In genomic region chr8:103644106-103644505, GRCm38 (mm10) we compare ENCODE assay signal across 11 mouse cellular contexts.
DNase-seq lines count a peak whose midpoint lies in the region; ATAC-seq and TF ChIP-seq lines count a peak whose summit lies in the region.
"Had no signal": no experiment of that assay in that cellular context is flagged by ENCODE, and none has a peak within 500 bp of the region (broad histone marks: within the 10 kb centered on the region; RNA-seq: fewer than 3 reads in every experiment).

No protein-coding gene starts in this region.

- H3K36me3 ChIP-seq in heart, embryonic 12.5 days = no peaks in the 10 kb centered on the region
- no peaks in the 10 kb centered on the region for H3K36me3 ChIP-seq in lung, embryonic 14.5 days (ENCODE audit: insufficient read depth)
- no peaks in the 10 kb centered on the region for H3K36me3 ChIP-seq in thymus, adult 2 months (ENCODE audit: control insufficient read depth, insufficient read depth, low read length)
- H3K36me3 ChIP-seq: embryonic facial prominence, embryonic 12.5 days; intestine, embryonic 15.5 days had no signal

- H3K27ac ChIP-seq in heart, embryonic 12.5 days (ENCODE audit: poor library complexity, severe bottlenecking) = no peak overlapping the region
- H3K27ac ChIP-seq in lung, embryonic 14.5 days (ENCODE audit: low read depth) = no peak overlapping the region
- H3K27ac ChIP-seq in thymus, adult 2 months (ENCODE audit: control insufficient read depth, insufficient read depth, low read length) = no peak overlapping the region
- H3K27ac ChIP-seq: embryonic facial prominence, embryonic 12.5 days; intestine, embryonic 15.5 days had no signal

- TF ChIP-seq POLR2A in thymus, adult 2 months (IDR thresholded peaks at IDR 0.05; ENCODE audit: control insufficient read depth, extremely low read depth, insufficient read depth, low read length, poor library complexity) = no peak

- 66% methylated on average over 6 of the region's 6 CpGs for WGBS in heart, embryonic 12.5 days
- WGBS in lung, embryonic 14.5 days = 58% methylated on average over 6 of the region's 6 CpGs
- WGBS in thymus, adult 2 months = 85% methylated on average over 6 of the region's 6 CpGs

- peak; percentile 15 for DNase-seq in heart, postnatal 4 days
- peak; percentile 75 for DNase-seq in adrenal gland, postnatal 14 days
- peak; percentile 27 to 36 for DNase-seq in frontal cortex, postnatal 25 days (ENCODE audit: low spot score in 2 of 2)
- peak; percentile 50 for DNase-seq in lung, embryonic 14.5 days
- DNase-seq in thymus, adult 2 months = no peak
- no peak for DNase-seq in spleen, postnatal 14 days (ENCODE audit: low spot score in 2 of 2)

- no peaks in the 10 kb centered on the region for H3K4me1 ChIP-seq in heart, embryonic 12.5 days (replicated peaks)
- no peaks in the 10 kb centered on the region for H3K4me1 ChIP-seq in lung, embryonic 14.5 days (ENCODE audit: insufficient read depth)
- H3K4me1 ChIP-seq in thymus, adult 2 months (replicated peaks; ENCODE audit: control insufficient read depth, insufficient read depth, low read length) = no peaks in the 10 kb centered on the region
- H3K4me1 ChIP-seq: embryonic facial prominence, embryonic 12.5 days; intestine, embryonic 15.5 days had no signal

- H3K9ac ChIP-seq in heart, embryonic 12.5 days = no peak overlapping the region
- no peak overlapping the region for H3K9ac ChIP-seq in lung, embryonic 14.5 days
- H3K9ac ChIP-seq: embryonic facial prominence, embryonic 12.5 days; intestine, embryonic 15.5 days had no signal

- peaks cover 9% of the 10 kb centered on the region; the same call in 1 of the 2 replicates for H3K9me3 ChIP-seq in heart, embryonic 12.5 days (replicated peaks)
- H3K9me3 ChIP-seq in lung, embryonic 14.5 days (ENCODE audit: low read depth, low read length) = no peaks in the 10 kb centered on the region
- H3K9me3 ChIP-seq: embryonic facial prominence, embryonic 12.5 days; intestine, embryonic 15.5 days had no signal

- no peak overlapping the region for H3K4me2 ChIP-seq in heart, embryonic 12.5 days
- H3K4me2 ChIP-seq in lung, embryonic 14.5 days = no peak overlapping the region
- H3K4me2 ChIP-seq: embryonic facial prominence, embryonic 12.5 days; intestine, embryonic 15.5 days had no signal

- no peaks in the 10 kb centered on the region for H3K27me3 ChIP-seq in heart, embryonic 12.5 days (replicated peaks)
- no peaks in the 10 kb centered on the region for H3K27me3 ChIP-seq in lung, embryonic 14.5 days (ENCODE audit: insufficient read depth, low read length)
- H3K27me3 ChIP-seq in thymus, adult 2 months (ENCODE audit: control insufficient read depth, insufficient read depth, low read length) = no peaks in the 10 kb centered on the region
- H3K27me3 ChIP-seq: embryonic facial prominence, embryonic 12.5 days; intestine, embryonic 15.5 days had no signal

- no peak for TF ChIP-seq CTCF in lung, embryonic 14.5 days (IDR thresholded peaks at IDR 0.05; ENCODE audit: low read depth)
- no peak for TF ChIP-seq CTCF in thymus, adult 2 months (IDR thresholded peaks at IDR 0.05; ENCODE audit: borderline replicate concordance, control insufficient read depth, extremely low read depth, insufficient read depth, low read length, poor library complexity)

- ATAC-seq in heart, embryonic 12.5 days (ENCODE audit: insufficient number of reproducible peaks, low FRiP score) = no peak
- ATAC-seq in lung, embryonic 14.5 days (ENCODE audit: insufficient read depth) = no peak
- no peak for ATAC-seq in CD4-positive, CD25-positive, alpha-beta regulatory T cell, adult 4 months
- ATAC-seq: intestine, embryonic 15.5 days had no signal

- H3K4me3 ChIP-seq in heart, embryonic 12.5 days = no peak overlapping the region
- H3K4me3 ChIP-seq in lung, embryonic 14.5 days (ENCODE audit: low read depth, low read length) = no peak overlapping the region
- H3K4me3 ChIP-seq in thymus, adult 2 months (ENCODE audit: control insufficient read depth, insufficient read depth, low read length) = no peak overlapping the region
- H3K4me3 ChIP-seq: embryonic facial prominence, embryonic 12.5 days; intestine, embryonic 15.5 days; myocyte had no signal

Comparison
In these comparisons a context has a peak if more than half of its experiments do, and no peak if none do; other contexts are left out.
1. DNase-seq: peak in heart, postnatal 4 days (single experiment), adrenal gland, postnatal 14 days (single experiment), frontal cortex, postnatal 25 days (2 of 2) and lung, embryonic 14.5 days (single experiment); none in thymus, adult 2 months (single experiment) and spleen, postnatal 14 days (0 of 2).